Mouse (Mus musculus): ENCODE data around the gene Trappc4.

GRCm38 (mm10) chr9:44432577-44433185 lies 25.3 kb upstream of the Trappc4 start:
- TF ChIP-seq GATA1 (IDR thresholded peaks at IDR 0.05; ENCODE audit: low read length) (no peak), TAL1 (IDR thresholded peaks at IDR 0.05; ENCODE audit: low read length) (no peak)

Data from erythroblast, embryonic 14.5 days (primary cell).